Mouse (Mus musculus) heart, embryonic 11.5 days (tissue): ENCODE measurements around the gene Txndc12. TPM values are rescaled to one million over a fixed set of nuclear protein-coding genes. Genes with fewer than 3 reads are reported as not detected.

Experiments used
- ATAC-seq: fragments of 200-750 bp; cut with Nextera tagmentation; replicated peaks from 2 replicates; pipeline ENCODE4 v1.8.0; 2017; ENCODE audit warnings: moderate library complexity; ENCODE audit not compliant: insufficient number of reproducible peaks, low FRiP score, low TSS enrichment
- H3K27ac ChIP-seq: fragments of 300-500 bp; sonication (generic); 2 replicates; pipeline ENCODE4 v1.5.1; 2014; ENCODE audit warnings: mild to moderate bottlenecking, low read depth, low read length
- H3K27me3 ChIP-seq: fragments of 300-500 bp; sonication (generic); 2 replicates; pipeline ENCODE4 v1.6.1; 2014; ENCODE audit warnings: mild to moderate bottlenecking, low read length, mixed read lengths; ENCODE audit not compliant: control insufficient read depth, insufficient read depth
- H3K36me3 ChIP-seq: fragments of 300-500 bp; sonication (generic); 2 replicates; pipeline ENCODE4 v1.6.1; 2014; ENCODE audit warnings: mild to moderate bottlenecking, low read length, moderate library complexity, mixed read lengths; ENCODE audit not compliant: control insufficient read depth, insufficient read depth
- H3K4me1 ChIP-seq: fragments of 300-500 bp; sonication (generic); 2 replicates; pipeline ENCODE4 v1.6.1; 2014; ENCODE audit warnings: low read length; ENCODE audit not compliant: control insufficient read depth, insufficient read depth
- H3K4me2 ChIP-seq: fragments of 300-500 bp; sonication (generic); 2 replicates; pipeline ENCODE4 v1.6.1; 2014; ENCODE audit warnings: mild to moderate bottlenecking, moderate library complexity
- H3K4me3 ChIP-seq: fragments of 300-500 bp; sonication (generic); 2 replicates; pipeline ENCODE4 v1.5.1; 2014; ENCODE audit warnings: low read depth, low read length
- H3K9ac ChIP-seq: fragments of 300-500 bp; sonication (generic); 2 replicates; pipeline ENCODE4 v1.6.1; 2014; ENCODE audit warnings: mild to moderate bottlenecking, low read depth, low read length, moderate library complexity
- H3K9me3 ChIP-seq: fragments of 300-500 bp; sonication (generic); replicated peaks from 2 replicates; pipeline ENCODE4 v1.6.1; 2016; ENCODE audit warnings: low read length; ENCODE audit not compliant: control insufficient read depth
- WGBS: fragments of 180-500 bp; shearing (Covaris S2); extraction: QIAGEN DNeasy Blood & Tissue Kit; methylation state at CpG from one replicate; pipeline ENCODE4 v1.1.7; 2014; ENCODE audit not compliant: insufficient replicate concordance; 5-methylcytosine and 5-hydroxymethylcytosine counted together
- polyA plus RNA-seq: library from polyadenylated mRNA; unstranded; fragments of >200 nt; fragmentation: Nextera tagmentation; extraction: Ambion mirVana; gene quantifications from 2 replicates; pipeline ENCODE4 v1.2.1, GENCODE M21; 2014

Txndc12 gene
- polyA plus RNA-seq, 1 experiment from 2014 or later = 123 TPM

DNA sequence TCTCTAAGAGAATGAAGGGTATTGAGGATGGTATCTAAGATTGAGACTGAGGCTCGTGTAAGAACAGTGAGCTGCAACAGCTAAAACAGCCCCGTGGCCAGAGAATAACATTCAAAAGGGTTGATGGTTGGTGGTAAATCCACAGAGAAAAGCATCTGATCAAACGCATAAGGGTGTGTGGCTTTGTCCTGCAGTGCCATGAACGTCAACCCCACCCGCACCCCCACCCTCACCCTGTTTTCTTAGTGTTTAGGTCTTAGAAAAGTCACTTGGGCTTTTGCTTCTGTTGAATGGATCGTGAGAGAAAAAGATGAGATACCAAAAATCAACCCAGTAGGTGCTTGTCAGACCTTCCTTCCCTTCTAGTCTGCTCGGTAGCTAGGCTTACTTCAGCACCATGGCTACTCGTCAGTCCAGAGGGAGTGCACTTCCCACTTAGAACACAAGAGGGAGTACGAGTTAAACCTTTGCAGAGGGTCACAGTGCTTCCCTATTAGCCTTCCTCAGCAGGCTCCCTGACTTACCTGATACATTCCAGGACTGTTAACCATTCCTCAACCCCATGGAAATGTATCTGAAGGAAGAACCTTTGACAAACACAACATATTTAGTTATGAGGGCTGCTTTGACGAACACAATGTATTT is 35.5 kb downstream of the Txndc12 start:
- no peak overlapping the region for H3K27ac ChIP-seq
- H3K4me3 ChIP-seq = no peak overlapping the region
- 31% methylated on average over 10 of the region's 10 CpGs for WGBS
- no peaks in the 10 kb centered on the region for H3K36me3 ChIP-seq
- H3K9ac ChIP-seq = no peak overlapping the region
- H3K4me2 ChIP-seq = no peak overlapping the region
- ATAC-seq = no peak
- no peaks in the 10 kb centered on the region for H3K27me3 ChIP-seq
- H3K4me1 ChIP-seq = no peaks in the 10 kb centered on the region
- H3K9me3 ChIP-seq = no peaks in the 10 kb centered on the region

DNA sequence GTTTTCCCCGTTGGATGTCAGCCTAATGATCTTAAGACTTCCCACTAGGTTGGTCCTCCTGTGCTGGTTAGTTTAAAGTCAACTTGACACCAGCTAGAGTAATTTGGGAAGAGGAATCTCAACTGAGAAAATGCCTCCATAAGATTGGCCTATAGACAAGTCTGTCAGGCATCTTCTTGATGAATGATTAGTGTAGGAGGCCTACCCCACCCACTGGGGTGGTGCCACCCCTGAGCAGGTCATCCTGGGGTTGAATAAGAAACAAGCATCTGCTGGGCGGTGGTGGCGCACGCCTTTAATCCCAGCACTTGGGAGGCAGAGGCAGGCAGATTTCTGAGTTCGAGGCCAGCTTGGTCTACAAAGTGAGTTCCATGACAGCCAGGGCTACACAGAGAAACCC is 39.3 kb downstream of the Txndc12 start:
- H3K36me3 ChIP-seq = no peaks in the 10 kb centered on the region
- no peaks in the 10 kb centered on the region for H3K9me3 ChIP-seq
- H3K27me3 ChIP-seq = peaks cover 11% of the 10 kb centered on the region
- no peak overlapping the region for H3K4me2 ChIP-seq
- no peak overlapping the region for H3K9ac ChIP-seq
- no peak overlapping the region for H3K27ac ChIP-seq
- H3K4me1 ChIP-seq = no peaks in the 10 kb centered on the region
- no peak overlapping the region for H3K4me3 ChIP-seq
- ATAC-seq = no peak
- 83% methylated on average over 5 of the region's 5 CpGs for WGBS

DNA sequence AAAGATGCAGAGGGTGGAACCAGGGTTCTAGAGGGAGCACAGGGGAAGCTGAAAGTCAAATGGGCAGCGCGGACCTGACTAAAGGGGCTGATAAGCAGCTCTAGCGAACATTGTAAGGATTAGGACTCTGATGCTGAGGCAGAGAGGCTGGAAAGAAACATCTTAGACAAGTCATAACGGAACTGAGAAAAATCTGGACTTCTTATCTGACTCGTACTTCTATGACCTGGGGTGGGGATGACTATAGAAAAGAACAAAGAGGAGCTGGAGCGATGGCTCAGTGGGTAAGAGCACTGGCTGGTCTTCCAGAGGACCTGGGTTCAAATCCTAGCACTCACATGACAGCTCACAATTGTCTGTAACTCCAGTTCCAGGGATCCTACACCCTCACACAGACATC is 43.5 kb downstream of the Txndc12 start:
- ATAC-seq = no peak
- Histone ChIP-seq H3K9ac (no peak overlapping the region), H3K27me3 (peaks cover 11% of the 10 kb centered on the region), H3K27ac (no peak overlapping the region), H3K9me3 (no peaks in the 10 kb centered on the region), H3K4me2 (no peak overlapping the region), H3K4me1 (no peaks in the 10 kb centered on the region; the same call in 1 of the 2 replicates), H3K36me3 (no peaks in the 10 kb centered on the region), H3K4me3 (no peak overlapping the region)
- 62% methylated on average over 6 of the region's 6 CpGs for WGBS

DNA sequence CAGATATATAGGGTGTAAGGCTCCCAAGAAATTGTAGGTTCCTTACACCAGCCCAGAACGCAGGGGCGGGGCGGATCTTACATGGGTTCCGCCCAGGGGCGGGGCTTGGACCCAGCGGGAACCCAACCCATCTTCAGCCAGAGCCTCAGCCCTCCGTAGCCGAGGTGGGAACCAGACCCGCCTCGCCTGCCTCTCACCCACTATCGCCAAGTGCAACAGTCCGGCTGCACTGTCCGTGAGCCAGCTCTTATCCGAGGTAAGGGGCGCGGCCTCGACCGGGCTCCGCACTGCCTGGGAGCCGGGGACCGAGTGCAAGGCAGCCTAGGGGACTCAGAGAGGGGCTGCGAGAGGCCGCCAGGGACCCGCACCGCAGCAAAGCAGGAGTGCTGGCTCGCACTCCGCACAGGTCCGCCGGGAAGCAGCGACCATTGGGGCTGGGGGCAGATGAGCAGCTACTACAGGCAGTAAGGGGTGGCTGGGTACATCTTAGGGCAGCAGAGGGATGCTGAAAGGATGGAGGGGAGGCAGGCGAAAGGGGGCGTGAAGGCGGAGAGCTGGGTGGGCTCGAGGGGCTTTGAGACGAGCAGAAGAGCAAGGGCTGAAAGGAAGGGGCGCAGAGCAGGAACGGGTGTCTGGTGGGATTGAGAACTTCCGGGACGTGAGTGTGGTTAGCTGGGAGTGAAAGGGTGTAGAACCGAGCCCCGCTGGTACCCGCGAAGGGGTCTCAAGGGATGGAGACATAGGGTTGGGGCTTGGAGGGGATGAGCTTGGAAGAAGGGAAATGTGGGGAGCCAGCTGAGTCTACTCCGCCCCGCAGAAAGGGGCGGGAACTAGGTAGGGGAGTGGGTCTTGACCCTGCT is 44.8 kb downstream of the Txndc12 start, which contains the start of gene Rab3b:
Gene Rab3b, plus strand, starts transcription at position 101 of the 860 bp plus-strand sequence.
- ATAC-seq = peak; percentile 89
- Histone ChIP-seq H3K9me3 (no peaks in the 10 kb centered on the region), H3K27ac (no peak within 1 kb of the TSS), H3K4me2 (peak within 1 kb of the TSS; percentile 97), H3K27me3 (peaks cover 11% of the 10 kb centered on the region), H3K36me3 (no peaks in the 10 kb centered on the region), H3K4me1 (no peaks in the 10 kb centered on the region; the same call in 1 of the 2 replicates), H3K9ac (peak within 1 kb of the TSS; percentile 56), H3K4me3 (peak within 1 kb of the TSS; percentile 60)
- under 1% methylated on average over 46 of the region's 46 CpGs for WGBS

DNA sequence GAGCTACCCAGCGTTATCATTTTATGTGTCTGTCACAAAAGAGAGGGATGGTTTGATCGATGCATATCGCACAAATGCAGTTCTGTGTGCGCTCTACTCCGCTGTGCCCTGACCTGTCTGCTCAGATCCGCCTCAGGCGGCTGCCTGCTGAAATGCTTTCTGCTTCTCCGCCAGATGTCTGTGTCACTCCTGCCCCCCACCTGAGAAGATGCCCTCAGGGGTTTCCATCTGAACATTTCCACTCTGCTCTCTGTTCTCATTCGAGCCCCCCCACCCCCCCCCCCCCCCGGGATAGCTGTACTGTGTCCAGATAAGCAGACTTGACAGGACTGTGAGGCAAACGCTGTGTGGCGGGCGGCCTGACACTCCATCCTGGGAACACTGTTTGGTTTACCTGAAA is 49.4 kb downstream of the Txndc12 start:
- 41% methylated on average over 13 of the region's 13 CpGs for WGBS
- Histone ChIP-seq H3K4me3 (no peak overlapping the region), H3K36me3 (no peaks in the 10 kb centered on the region), H3K9me3 (no peaks in the 10 kb centered on the region), H3K4me2 (no peak overlapping the region), H3K27ac (no peak overlapping the region), H3K27me3 (no peaks in the 10 kb centered on the region), H3K4me1 (no peaks in the 10 kb centered on the region; the same call in 1 of the 2 replicates), H3K9ac (no peak overlapping the region)
- ATAC-seq = no peak

DNA sequence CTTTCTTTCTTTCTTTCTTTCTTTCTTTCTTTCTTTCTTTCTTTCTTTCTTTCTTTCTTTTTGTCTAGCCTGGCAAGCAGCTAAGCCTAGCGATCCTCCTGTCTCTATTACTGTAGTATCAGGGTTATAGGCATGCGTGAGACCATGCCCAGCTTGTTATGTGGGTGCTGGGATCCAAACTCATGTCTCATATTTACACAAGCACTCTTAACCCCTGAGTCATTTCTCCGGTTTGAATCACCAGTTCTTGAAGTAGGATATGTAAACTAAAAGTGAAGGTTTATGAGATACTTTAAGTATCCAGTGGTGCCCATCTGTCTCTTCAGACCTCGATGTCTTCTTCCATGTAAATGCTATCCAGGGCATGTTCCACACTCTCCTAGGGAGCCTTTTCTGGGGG is 53.1 kb downstream of the Txndc12 start:
- Histone ChIP-seq H3K36me3 (no peaks in the 10 kb centered on the region), H3K9ac (no peak overlapping the region), H3K4me2 (no peak overlapping the region), H3K27me3 (no peaks in the 10 kb centered on the region), H3K4me1 (no peaks in the 10 kb centered on the region), H3K4me3 (no peak overlapping the region), H3K9me3 (no peaks in the 10 kb centered on the region), H3K27ac (no peak overlapping the region)
- no peak for ATAC-seq
- 83% methylated on average over 4 of the region's 4 CpGs for WGBS

DNA sequence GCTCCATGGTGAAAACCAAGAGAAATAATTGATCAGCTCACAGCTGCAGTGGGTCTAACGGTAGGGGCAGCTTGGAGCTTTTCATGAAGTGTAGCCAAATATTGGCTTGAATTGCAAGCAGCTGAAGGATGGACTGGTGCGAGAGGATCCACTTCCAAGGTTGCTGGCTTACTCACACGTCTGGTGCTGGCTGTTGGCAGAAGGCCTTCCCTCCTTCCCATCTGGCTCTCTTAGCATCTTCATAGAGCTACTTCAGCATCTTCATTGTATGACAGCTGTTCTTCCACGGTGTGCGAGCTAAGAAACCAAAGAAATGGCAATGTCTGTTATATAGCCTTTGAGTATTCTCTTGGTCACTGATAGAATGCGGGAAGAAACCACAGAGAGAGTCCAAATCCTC is 56.5 kb downstream of the Txndc12 start:
- H3K4me3 ChIP-seq = no peak overlapping the region

DNA sequence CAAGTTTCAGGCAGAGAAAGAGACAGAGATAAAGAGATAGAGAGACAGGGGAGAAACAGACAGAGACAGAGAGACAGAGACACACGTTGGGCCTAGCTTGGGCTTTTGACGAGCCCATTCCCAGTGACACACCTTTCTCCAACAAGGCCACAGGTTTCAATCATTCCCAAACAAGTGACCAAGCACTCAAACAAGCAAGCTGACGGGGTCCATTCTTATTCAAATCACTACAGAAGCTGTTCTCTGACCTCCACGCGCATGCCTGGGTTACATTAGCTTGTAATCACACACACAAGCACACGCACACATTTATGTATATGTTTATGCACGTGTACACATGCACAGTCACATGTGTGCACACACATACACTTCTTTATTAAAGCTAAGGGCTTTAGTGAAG is 66.0 kb downstream of the Txndc12 start:
- H3K4me2 ChIP-seq = no peak overlapping the region
- no peaks in the 10 kb centered on the region for H3K27me3 ChIP-seq
- H3K36me3 ChIP-seq = no peaks in the 10 kb centered on the region
- H3K9ac ChIP-seq = no peak overlapping the region
- H3K4me1 ChIP-seq = no peaks in the 10 kb centered on the region
- H3K4me3 ChIP-seq = no peak overlapping the region
- WGBS = 83% methylated on average over 7 of the region's 7 CpGs
- no peak for ATAC-seq
- H3K9me3 ChIP-seq = no peaks in the 10 kb centered on the region
- H3K27ac ChIP-seq = no peak overlapping the region

More for the DNA sequence above, 56.5 kb downstream of the Txndc12 start:
- Histone ChIP-seq H3K9ac (no peak overlapping the region), H3K4me1 (no peaks in the 10 kb centered on the region), H3K27ac (no peak overlapping the region), H3K36me3 (no peaks in the 10 kb centered on the region), H3K27me3 (no peaks in the 10 kb centered on the region), H3K9me3 (no peaks in the 10 kb centered on the region), H3K4me2 (no peak overlapping the region)
- ATAC-seq = no peak
- 76% methylated on average over 6 of the region's 6 CpGs for WGBS
